Mouse (Mus musculus) midbrain, embryonic 12.5 days (tissue): ENCODE data around the gene Tfap4. TPM values are rescaled to one million over a fixed set of nuclear protein-coding genes. Genes with fewer than 3 reads are reported as not detected.

Source experiments
- ATAC-seq: fragments of 200-750 bp; cut with Nextera tagmentation; 2 replicates; pipeline ENCODE4 v1.8.0; 2017; ENCODE audit warnings: low read depth, moderate TSS enrichment, moderate library complexity; ENCODE audit not compliant: low FRiP score
- H3K27ac ChIP-seq: fragments of 300-500 bp; sonication (generic); replicated peaks from 2 replicates; pipeline ENCODE4 v1.5.1; 2016; ENCODE audit warnings: mild to moderate bottlenecking
- H3K27me3 ChIP-seq: fragments of 300-500 bp; sonication (generic); 2 replicates; pipeline ENCODE4 v1.6.1; 2016; ENCODE audit warnings: mild to moderate bottlenecking
- H3K36me3 ChIP-seq: fragments of 300-500 bp; sonication (generic); 2 replicates; pipeline ENCODE4 v1.6.1; 2016
- H3K4me1 ChIP-seq: fragments of 300-500 bp; sonication (generic); 2 replicates; pipeline ENCODE4 v1.6.1; 2016
- H3K4me2 ChIP-seq: fragments of 300-500 bp; sonication (generic); replicated peaks from 2 replicates; pipeline ENCODE4 v1.6.1; 2016; ENCODE audit warnings: mild to moderate bottlenecking, moderate library complexity
- H3K4me3 ChIP-seq: fragments of 300-500 bp; sonication (generic); 2 replicates; pipeline ENCODE4 v1.5.1; 2016; ENCODE audit warnings: mild to moderate bottlenecking
- H3K9ac ChIP-seq: fragments of 300-500 bp; sonication (generic); replicated peaks from 2 replicates; pipeline ENCODE4 v1.6.1; 2016; ENCODE audit warnings: mild to moderate bottlenecking, moderate library complexity
- H3K9me3 ChIP-seq: fragments of 300-500 bp; sonication (generic); 2 replicates; pipeline ENCODE4 v1.6.1; 2016; ENCODE audit warnings: mild to moderate bottlenecking
- WGBS: fragments of 180-500 bp; shearing (Covaris S2); methylation state at CpG from one replicate; pipeline ENCODE4 v1.1.7; 2016; 5-methylcytosine and 5-hydroxymethylcytosine counted together
- polyA plus RNA-seq: library from polyadenylated mRNA; unstranded; fragments of >200 nt; fragmentation: Nextera tagmentation; extraction: Ambion mirVana; gene quantifications from 2 replicates; pipeline ENCODE4 v1.2.1, GENCODE M21; 2016

Tfap4 gene
- polyA plus RNA-seq, 1 experiment from 2014 or later = 17.8 TPM

DNA sequence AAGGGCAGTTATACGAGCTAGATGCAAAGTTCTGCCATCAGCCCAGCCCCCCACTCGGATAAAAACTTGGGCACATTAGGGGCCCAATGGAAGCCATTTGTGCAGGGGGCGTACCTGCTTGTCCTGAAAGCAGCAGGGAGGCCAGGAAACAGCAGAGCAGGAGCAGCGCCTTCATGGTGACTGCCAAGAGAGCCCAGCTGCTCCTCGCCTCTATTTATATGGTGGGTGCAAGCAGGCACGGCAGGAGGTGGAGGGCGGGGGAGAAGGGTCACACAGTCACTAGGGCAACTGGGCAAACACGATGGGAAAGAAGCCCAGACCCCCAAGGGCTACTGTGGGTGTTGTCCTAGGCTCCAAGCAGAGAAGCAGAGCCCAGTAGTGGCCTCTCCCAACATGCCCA is 36.8 kb downstream of the Tfap4 start:
- H3K27ac ChIP-seq = no peak overlapping the region
- no peak for ATAC-seq
- 0 out of 2 replicates have a peak, but pooled peaks cover 6% of the 10 kb centered on the region for H3K4me1 ChIP-seq
- no peaks in the 10 kb centered on the region for H3K36me3 ChIP-seq
- H3K9me3 ChIP-seq = no peaks in the 10 kb centered on the region
- H3K4me3 ChIP-seq = no peak overlapping the region
- H3K4me2 ChIP-seq = no peak overlapping the region
- no peak overlapping the region for H3K9ac ChIP-seq
- 53% methylated on average over 8 of the region's 8 CpGs for WGBS
- H3K27me3 ChIP-seq = no peaks in the 10 kb centered on the region

DNA sequence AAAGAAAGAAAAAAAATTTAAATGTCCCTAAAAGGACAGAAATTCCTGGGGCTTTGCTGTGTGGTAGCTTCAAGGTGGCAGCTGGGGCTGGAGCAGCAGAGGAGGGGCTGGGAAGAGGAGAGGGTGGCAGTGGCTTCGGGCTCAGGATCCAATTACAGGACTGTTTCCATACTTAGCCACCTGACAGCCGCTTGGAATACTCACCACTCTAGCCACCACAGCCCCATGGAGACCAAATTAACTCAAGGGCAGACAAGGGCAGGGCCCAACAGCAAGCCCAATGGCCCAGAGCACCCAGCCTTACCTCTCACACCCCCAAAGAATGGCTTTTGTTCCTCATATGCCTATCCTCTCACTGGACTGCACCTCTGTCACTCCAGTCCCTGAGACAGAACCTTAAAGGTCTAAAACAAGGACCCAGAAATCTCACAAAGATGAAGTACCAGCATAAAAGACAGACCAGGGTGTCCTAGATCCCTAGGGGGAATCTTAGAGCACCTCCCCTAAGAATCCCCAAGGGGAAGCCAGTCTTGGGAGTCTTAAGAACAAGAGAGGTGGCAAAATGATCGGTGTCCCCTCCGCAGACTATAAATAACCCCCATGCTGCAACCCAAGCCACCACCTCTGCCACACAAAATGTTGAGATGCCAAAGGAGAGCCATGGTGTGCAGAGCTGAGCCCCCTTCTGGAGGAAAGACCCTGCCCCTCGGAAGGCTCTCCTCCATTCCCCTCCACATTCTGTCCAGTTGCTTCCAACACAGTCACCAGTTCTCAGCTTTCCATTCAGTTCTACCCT is 37.7 kb downstream of the Tfap4 start:
- no peak overlapping the region for H3K4me2 ChIP-seq
- no peaks in the 10 kb centered on the region for H3K27me3 ChIP-seq
- H3K9ac ChIP-seq = no peak overlapping the region
- H3K9me3 ChIP-seq = no peaks in the 10 kb centered on the region
- H3K27ac ChIP-seq = no peak overlapping the region
- H3K36me3 ChIP-seq = no peaks in the 10 kb centered on the region
- no peak overlapping the region for H3K4me3 ChIP-seq
- H3K4me1 ChIP-seq = 0 out of 2 replicates have a peak, but pooled peaks cover 6% of the 10 kb centered on the region
- no peak for ATAC-seq
- WGBS = 77% methylated on average over 5 of the region's 5 CpGs

DNA sequence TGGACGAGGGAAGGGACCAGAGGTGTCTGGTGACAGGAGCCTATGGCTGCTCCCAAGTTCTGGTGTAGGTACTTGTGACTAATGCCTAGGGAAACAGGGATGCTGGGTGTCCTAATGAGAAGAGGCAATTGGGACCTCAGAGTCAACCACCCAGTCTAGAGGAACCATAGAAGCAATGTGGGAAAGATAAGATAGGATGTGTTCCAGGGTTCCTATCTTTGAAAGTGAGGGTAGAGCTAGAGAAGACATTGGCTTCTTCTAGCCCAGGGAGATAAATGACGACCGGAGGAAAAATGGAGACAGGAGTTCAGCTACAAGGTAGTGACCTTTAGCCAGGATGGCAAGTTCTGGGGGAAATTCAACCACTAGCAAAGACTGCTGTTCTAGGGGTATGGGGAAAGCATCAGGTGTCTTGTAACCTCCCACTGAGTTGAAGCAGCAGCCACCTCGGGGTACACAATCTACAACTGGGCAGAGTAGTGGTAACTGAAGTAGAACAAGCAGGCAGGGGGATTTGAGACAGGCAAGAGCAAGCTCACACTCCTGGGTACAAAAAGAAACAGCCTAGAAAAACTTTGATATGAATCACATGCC is 38.5 kb downstream of the Tfap4 start:
- 78% methylated on average over 4 of the region's 4 CpGs for WGBS
- no peak for ATAC-seq
- H3K36me3 ChIP-seq = no peaks in the 10 kb centered on the region
- no peaks in the 10 kb centered on the region for H3K9me3 ChIP-seq
- H3K4me1 ChIP-seq = 0 out of 2 replicates have a peak, but pooled peaks cover 6% of the 10 kb centered on the region
- no peak overlapping the region for H3K9ac ChIP-seq
- no peak overlapping the region for H3K4me3 ChIP-seq
- no peak overlapping the region for H3K4me2 ChIP-seq
- no peak overlapping the region for H3K27ac ChIP-seq
- no peaks in the 10 kb centered on the region for H3K27me3 ChIP-seq

DNA sequence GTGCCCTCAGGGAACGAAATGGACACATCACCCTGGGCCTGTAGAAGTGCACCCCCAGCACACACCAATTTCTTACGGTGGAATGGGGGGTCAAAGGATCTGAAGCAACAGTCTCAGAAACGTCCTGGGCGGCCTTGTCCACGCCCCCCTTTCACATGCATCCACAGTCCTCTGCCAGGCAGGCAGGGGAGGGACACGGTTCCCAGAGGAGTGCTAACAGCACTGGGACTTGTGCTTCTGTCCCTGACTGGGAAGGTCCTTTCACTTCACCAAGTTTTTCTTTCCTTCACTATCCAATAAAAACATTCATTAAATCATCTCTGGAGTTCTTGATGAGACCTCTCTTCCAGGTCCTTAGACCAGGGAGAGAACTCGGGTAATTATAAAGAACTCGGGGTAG is 39.0 kb downstream of the Tfap4 start:
- 0 out of 2 replicates have a peak, but pooled peaks cover 6% of the 10 kb centered on the region for H3K4me1 ChIP-seq
- no peaks in the 10 kb centered on the region for H3K27me3 ChIP-seq
- no peak overlapping the region for H3K4me3 ChIP-seq
- H3K9ac ChIP-seq = no peak overlapping the region
- H3K36me3 ChIP-seq = no peaks in the 10 kb centered on the region
- ATAC-seq = no peak
- no peak overlapping the region for H3K27ac ChIP-seq
- 77% methylated on average over 8 of the region's 8 CpGs for WGBS
- H3K4me2 ChIP-seq = no peak overlapping the region
- H3K9me3 ChIP-seq = no peaks in the 10 kb centered on the region

DNA sequence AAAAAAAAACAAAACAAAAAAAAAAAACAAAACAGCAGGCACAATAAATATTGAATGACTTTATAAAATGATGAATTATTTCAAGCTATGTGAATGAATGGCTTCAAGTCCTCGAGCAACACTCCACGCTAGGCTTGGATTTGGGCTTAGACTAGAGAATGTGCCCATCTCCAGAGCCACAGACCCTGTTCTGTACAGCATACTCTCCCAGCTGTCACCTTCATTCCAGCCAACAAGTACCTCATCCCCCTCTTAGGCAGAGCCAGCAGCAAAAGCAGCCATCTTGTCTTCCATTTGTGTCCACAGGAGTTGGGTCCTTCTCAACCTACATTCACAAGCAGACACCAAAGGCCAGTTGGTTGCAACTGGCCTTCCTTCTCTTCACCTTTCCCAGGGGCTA is 39.8 kb downstream of the Tfap4 start:
- Histone ChIP-seq H3K4me1 (0 out of 2 replicates have a peak, but pooled peaks cover 6% of the 10 kb centered on the region), H3K4me3 (no peak overlapping the region), H3K4me2 (no peak overlapping the region), H3K36me3 (no peaks in the 10 kb centered on the region), H3K27me3 (no peaks in the 10 kb centered on the region), H3K9me3 (no peaks in the 10 kb centered on the region), H3K27ac (no peak overlapping the region), H3K9ac (no peak overlapping the region)
- no peak for ATAC-seq
- WGBS = 98% methylated on average over 2 of the region's 2 CpGs

DNA sequence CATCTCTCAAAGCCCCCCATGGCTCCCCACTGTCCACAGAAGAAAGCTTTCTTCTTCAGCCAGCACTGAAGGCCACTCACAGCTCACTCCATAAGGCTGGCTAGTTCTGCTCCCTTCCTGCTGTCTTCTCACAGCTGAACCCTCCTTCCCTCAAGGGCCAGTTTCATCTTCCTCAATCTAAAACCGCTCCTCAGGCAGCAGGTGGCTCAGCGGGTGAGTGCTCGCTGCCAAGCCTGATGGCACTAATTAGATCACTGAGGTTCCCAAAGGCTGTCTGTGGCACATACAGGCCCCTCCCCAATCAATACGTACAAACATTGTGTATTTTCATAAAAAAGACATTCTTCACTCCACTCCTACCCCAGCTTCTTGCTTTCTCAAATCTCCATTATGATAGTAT is 40.5 kb downstream of the Tfap4 start:
- 75% methylated on average over 4 of the region's 4 CpGs for WGBS

DNA sequence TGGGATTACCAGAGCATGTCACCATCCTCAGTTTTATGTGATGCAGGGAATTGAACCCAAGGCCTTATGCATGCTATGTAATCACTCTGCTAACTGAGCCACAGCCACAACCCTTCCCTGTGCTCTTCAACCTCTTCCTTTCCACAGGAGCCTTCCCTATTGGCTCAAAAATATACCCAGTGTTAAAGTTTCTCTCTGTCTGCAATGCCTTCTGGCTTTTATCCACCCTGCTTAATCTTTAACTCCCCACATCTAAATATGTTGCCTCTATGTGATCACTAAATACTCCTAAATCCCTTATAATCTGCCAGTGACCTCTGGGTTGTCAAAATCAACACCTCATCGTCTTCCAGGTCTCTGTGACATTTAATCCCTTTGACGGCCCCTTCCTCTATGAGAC is 41.7 kb downstream of the Tfap4 start:
- Histone ChIP-seq H3K4me2 (no peak overlapping the region), H3K9ac (no peak overlapping the region), H3K27ac (no peak overlapping the region), H3K27me3 (no peaks in the 10 kb centered on the region), H3K4me1 (0 out of 2 replicates have a peak, but pooled peaks cover 5% of the 10 kb centered on the region), H3K9me3 (no peaks in the 10 kb centered on the region), H3K4me3 (no peak overlapping the region), H3K36me3 (no peaks in the 10 kb centered on the region)
- 70% methylated on average over 2 of the region's 2 CpGs for WGBS
- no peak for ATAC-seq

More for the DNA sequence above, 40.5 kb downstream of the Tfap4 start:
- Histone ChIP-seq H3K9me3 (no peaks in the 10 kb centered on the region), H3K36me3 (no peaks in the 10 kb centered on the region), H3K4me3 (no peak overlapping the region), H3K27ac (no peak overlapping the region), H3K27me3 (no peaks in the 10 kb centered on the region), H3K4me2 (no peak overlapping the region), H3K4me1 (0 out of 2 replicates have a peak, but pooled peaks cover 6% of the 10 kb centered on the region), H3K9ac (no peak overlapping the region)
- ATAC-seq = no peak

DNA sequence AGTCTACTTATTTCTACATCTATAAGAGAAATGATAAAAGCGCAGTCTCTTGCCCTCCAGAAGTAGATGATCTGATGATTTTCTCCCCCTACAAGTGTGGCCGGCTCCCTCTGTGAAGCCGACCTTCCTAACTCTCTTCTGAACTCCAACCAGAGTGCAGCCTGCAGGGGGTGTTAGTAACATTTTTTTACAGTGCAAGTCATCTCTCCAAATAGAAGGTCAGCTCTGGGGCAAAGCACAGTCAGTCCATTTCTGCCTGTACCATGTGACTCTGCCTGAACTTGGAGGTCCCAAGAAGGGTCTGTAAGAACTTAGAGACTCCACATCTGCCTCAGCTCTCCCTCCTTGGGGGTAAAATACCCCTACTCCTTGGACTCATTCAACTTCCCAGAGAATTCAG is 45.3 kb downstream of the Tfap4 start:
- no peak overlapping the region for H3K27ac ChIP-seq
- H3K4me2 ChIP-seq = no peak overlapping the region
- no peak overlapping the region for H3K4me3 ChIP-seq
- WGBS = 87% methylated on average over 3 of the region's 3 CpGs
- ATAC-seq = no peak
- no peaks in the 10 kb centered on the region for H3K27me3 ChIP-seq
- 0 out of 2 replicates have a peak, but pooled peaks cover 3% of the 10 kb centered on the region for H3K4me1 ChIP-seq
- H3K9ac ChIP-seq = no peak overlapping the region
- no peaks in the 10 kb centered on the region for H3K9me3 ChIP-seq
- no peaks in the 10 kb centered on the region for H3K36me3 ChIP-seq

DNA sequence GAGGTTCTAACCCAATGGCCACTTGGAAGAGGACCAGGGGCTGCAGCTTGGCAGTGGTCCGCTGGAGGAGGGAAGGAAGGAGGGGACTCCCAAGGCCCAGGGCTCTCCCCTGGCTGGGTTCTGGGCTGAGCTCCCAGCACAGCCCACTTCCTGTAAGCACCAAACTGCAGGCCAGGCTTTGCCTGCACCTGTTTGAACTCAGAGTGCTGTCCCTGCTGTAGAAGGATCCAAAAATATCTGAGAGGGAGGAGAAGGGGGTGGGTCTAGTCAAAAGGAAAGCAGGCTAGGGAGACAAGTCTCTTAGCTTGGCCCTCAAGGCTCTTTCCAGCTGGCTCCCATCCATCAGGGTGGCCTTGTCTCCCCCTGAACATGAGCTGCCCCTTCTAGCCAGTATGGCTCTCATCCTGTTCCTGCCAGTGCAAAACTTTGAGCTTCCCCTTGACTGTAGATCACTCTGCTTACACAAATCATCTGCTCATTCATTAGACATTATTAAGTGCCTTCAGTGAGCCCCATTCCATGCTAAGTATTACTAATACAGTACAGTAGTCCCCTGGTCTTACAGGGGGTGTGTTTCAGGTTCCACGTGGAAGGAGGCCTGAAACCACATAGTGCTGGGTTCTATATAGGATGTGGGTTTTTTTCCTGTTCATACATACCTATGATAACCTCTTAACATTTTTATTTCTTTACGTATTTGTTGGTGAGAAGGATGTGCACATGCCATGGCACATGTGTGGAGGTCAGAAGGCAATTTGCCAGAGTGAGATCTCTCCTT is 46.8 kb downstream of the Tfap4 start:
- Histone ChIP-seq H3K27me3 (no peaks in the 10 kb centered on the region), H3K9ac (no peak overlapping the region), H3K27ac (no peak overlapping the region), H3K4me1 (0 out of 2 replicates have a peak, but pooled peaks cover 2% of the 10 kb centered on the region), H3K36me3 (no peaks in the 10 kb centered on the region), H3K9me3 (no peaks in the 10 kb centered on the region), H3K4me3 (no peak overlapping the region), H3K4me2 (no peak overlapping the region)
- WGBS = 88% methylated on average over 3 of the region's 3 CpGs
- ATAC-seq = no peak

DNA sequence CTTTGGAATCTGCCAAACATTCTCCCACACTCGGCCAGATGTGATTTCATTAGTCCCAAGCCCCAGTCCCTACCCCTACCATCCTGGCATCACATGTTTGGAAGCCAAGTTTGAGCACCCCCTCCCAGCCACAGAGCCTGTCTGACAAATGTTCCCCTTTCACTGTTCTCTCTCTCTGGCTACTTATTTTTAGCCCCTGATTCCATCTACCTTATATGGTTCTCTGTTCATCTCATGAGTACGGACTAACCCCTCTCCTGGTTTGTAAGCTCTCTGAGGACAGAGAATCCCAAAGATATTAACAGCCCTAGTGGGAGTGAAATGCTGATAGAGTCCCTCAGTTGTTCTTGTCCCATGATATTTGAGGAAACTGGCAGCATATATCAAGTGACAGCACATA is 48.3 kb downstream of the Tfap4 start:
- H3K4me2 ChIP-seq = no peak overlapping the region
- no peak for ATAC-seq
- 0 out of 2 replicates have a peak, but pooled peaks cover 2% of the 10 kb centered on the region for H3K4me1 ChIP-seq
- H3K4me3 ChIP-seq = no peak overlapping the region
- no peaks in the 10 kb centered on the region for H3K36me3 ChIP-seq
- WGBS = 90% methylated on average over 2 of the region's 2 CpGs
- H3K9ac ChIP-seq = no peak overlapping the region
- H3K27me3 ChIP-seq = no peaks in the 10 kb centered on the region
- no peaks in the 10 kb centered on the region for H3K9me3 ChIP-seq
- no peak overlapping the region for H3K27ac ChIP-seq

DNA sequence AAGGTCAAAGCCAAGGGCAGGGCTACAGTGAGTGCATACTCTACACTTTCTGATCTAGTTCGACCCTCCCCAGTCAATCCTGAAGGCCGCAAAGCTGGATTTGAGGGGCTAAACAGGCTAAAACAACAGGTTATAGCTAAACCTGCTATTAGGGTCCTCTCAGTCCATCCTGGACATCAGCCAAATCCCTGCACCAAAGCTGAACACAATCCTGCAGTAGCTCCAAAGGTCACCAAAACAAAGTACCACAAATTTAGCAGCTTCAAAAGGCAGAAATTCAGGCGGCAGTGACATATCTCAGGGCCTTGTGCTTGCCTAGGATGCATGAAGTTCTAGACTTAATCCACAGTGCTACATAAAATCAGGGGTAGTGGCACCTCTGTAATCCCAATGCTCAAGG is 53.5 kb downstream of the Tfap4 start:
- H3K36me3 ChIP-seq = no peaks in the 10 kb centered on the region
- H3K9ac ChIP-seq = no peak overlapping the region
- H3K9me3 ChIP-seq = no peaks in the 10 kb centered on the region
- WGBS = 89% methylated on average over 3 of the region's 3 CpGs
- no peak overlapping the region for H3K4me3 ChIP-seq
- no peaks in the 10 kb centered on the region for H3K27me3 ChIP-seq
- 0 out of 2 replicates have a peak, but pooled peaks cover 2% of the 10 kb centered on the region for H3K4me1 ChIP-seq
- no peak overlapping the region for H3K27ac ChIP-seq
- no peak for ATAC-seq
- no peak overlapping the region for H3K4me2 ChIP-seq

DNA sequence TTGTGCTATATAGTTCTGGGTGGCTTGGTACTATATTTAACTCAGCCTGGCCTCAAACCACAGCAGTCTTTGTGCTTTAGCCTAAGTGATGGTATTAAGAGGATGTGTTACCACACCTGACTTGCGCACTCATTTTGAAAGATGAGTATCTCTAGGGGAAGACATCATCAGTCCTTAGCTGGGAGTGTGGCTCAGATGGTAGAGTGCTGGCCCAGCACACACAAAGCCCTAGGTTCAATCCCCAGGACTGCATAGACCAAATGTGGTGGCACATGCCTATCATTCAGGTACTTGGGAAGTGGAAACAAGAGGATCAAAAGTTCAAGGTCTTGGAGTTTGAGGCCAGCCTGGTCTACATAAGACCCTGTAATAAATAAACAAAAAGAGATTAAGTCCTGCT is 56.2 kb downstream of the Tfap4 start:
- H3K27me3 ChIP-seq = no peaks in the 10 kb centered on the region
- no peak overlapping the region for H3K4me3 ChIP-seq
- H3K27ac ChIP-seq = no peak overlapping the region
- WGBS = 100% methylated on average over 1 of the region's 1 CpGs
- no peaks in the 10 kb centered on the region for H3K9me3 ChIP-seq
- no peak for ATAC-seq
- H3K4me1 ChIP-seq = no peaks in the 10 kb centered on the region
- no peaks in the 10 kb centered on the region for H3K36me3 ChIP-seq
- H3K4me2 ChIP-seq = no peak overlapping the region
- H3K9ac ChIP-seq = no peak overlapping the region
